Mouse (Mus musculus) MEL (cell line): ENCODE results near the gene Lhpp.

Experiments used
- CHD2 ChIP-seq: IDR thresholded peaks from 2 replicates; pipeline ENCODE4 v1.6.1; 2011; ENCODE audit warnings: low read length, improper control_type of control experiment
- CTCF ChIP-seq, 3 experiments: IDR thresholded peaks in 2 of 3; conservative IDR thresholded peaks in 1 of 3; 2 replicates each; pipeline ENCODE4 v1.5.1; 2011 to 2012; ENCODE audit warnings: low read length in 3 of 3, low read depth in 2 of 3, mild to moderate bottlenecking in 2 of 3, improper control_type of control experiment in 1 of 3, inconsistent platforms in 1 of 3, mixed read lengths in 1 of 3, moderate library complexity in 1 of 3; ENCODE audit not compliant: control insufficient read depth in 1 of 3, insufficient read depth in 1 of 3, poor library complexity in 1 of 3, severe bottlenecking in 1 of 3
- EP300 ChIP-seq, 2 experiments: IDR thresholded peaks; 2 replicates each; pipeline ENCODE4 v1.6.1; 2011; ENCODE audit warnings: improper control_type of control experiment in 2 of 2, low read length in 2 of 2, low read depth in 1 of 2, mild to moderate bottlenecking in 1 of 2
- GATA1 ChIP-seq: IDR thresholded peaks from 2 replicates; pipeline ENCODE4 v1.6.1; 2011; ENCODE audit warnings: low read depth, low read length, improper control_type of control experiment
- MAFK ChIP-seq: IDR thresholded peaks from 2 replicates; pipeline ENCODE4 v1.6.1; 2011; ENCODE audit warnings: low read depth, mild to moderate bottlenecking, low read length, improper control_type of control experiment, borderline replicate concordance
- MAX ChIP-seq: IDR thresholded peaks from 2 replicates; pipeline ENCODE4 v1.6.1; 2011; ENCODE audit warnings: low read length, improper control_type of control experiment
- MAZ ChIP-seq: IDR thresholded peaks from 2 replicates; pipeline ENCODE4 v1.6.1; 2012; ENCODE audit warnings: low read depth, mild to moderate bottlenecking, inconsistent platforms, low read length, improper control_type of control experiment
- MXI1 ChIP-seq: IDR thresholded peaks from 2 replicates; pipeline ENCODE4 v1.6.1; 2011; ENCODE audit warnings: mild to moderate bottlenecking, low read depth, low read length, improper control_type of control experiment
- MYC ChIP-seq: IDR thresholded peaks from 2 replicates; pipeline ENCODE4 v1.6.1; 2011; ENCODE audit warnings: low read depth, mild to moderate bottlenecking, low read length, improper control_type of control experiment, moderate library complexity
- POLR2A ChIP-seq, 2 experiments: IDR thresholded peaks; 2 replicates each; pipeline ENCODE4 v1.6.1; 2011 to 2012; ENCODE audit warnings: low read length in 2 of 2, mild to moderate bottlenecking in 2 of 2, control low read depth in 1 of 2, improper control_type of control experiment in 1 of 2, low read depth in 1 of 2, moderate library complexity in 1 of 2; ENCODE audit not compliant: control insufficient read depth in 1 of 2, insufficient read depth in 1 of 2, poor library complexity in 1 of 2
- RAD21 ChIP-seq: IDR thresholded peaks from 2 replicates; pipeline ENCODE4 v1.6.1; 2011; ENCODE audit warnings: mild to moderate bottlenecking, low read depth, low read length, improper control_type of control experiment

DNA sequence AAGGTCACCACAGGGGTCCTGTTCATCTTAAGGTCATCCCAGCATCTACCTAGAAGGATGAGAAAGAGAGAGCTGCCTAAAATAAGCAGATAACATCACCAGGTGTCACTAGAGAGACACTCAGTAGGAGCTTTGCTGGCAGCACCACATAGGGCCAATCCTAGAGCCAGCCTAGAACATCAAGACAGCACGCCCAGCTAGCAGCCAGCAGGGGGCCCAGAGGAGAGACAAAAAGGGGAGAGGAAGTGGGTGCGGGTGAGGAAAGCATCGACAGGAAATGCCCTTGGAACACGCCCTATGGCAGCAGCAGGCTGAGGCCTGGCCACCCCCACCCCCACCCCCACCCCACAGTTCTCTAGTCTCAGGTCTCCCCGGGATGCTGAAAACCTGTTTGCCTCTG, 124.7 kb downstream of the Lhpp start:
- peak; percentile 66 to 74 (median 71) for TF ChIP-seq CTCF (IDR thresholded peaks at IDR 0.05 in 2 of 3, conservative IDR thresholded peaks at IDR 0.05 in 1 of 3; ENCODE audit: control insufficient read depth in 1 of 3, insufficient read depth in 1 of 3, low read depth in 2 of 3, low read length in 3 of 3, poor library complexity in 1 of 3, severe bottlenecking in 1 of 3)
- TF ChIP-seq POLR2A (IDR thresholded peaks at IDR 0.05; ENCODE audit: control insufficient read depth in 1 of 2, insufficient read depth in 1 of 2, low read depth in 1 of 2, low read length in 2 of 2, poor library complexity in 1 of 2) = no peak
- TF ChIP-seq MYC = no peak
- peak; percentile 32 for TF ChIP-seq RAD21
- peak in 1 of 2 experiments; percentile 52; a peak in 2 of 4 replicates for TF ChIP-seq EP300 (IDR thresholded peaks at IDR 0.05; ENCODE audit: low read depth in 1 of 2, low read length in 2 of 2)
- no peak for TF ChIP-seq MAFK
- no peak for TF ChIP-seq MAX
- TF ChIP-seq CHD2 = no peak
- no peak for TF ChIP-seq MXI1
- no peak for TF ChIP-seq GATA1
- TF ChIP-seq MAZ = 0 out of 2 replicates have a peak, but pooled peaks have one; percentile 59
